Mouse (Mus musculus) thymus, postnatal 4 days (tissue): Measurements from ENCODE around the gene Col5a3.
A peak's percentile ranks its signal among the peaks of the same experiment; 100 is the strongest.

Source experiments
- DNase-seq: peaks from one replicate; pipeline ENCODE4 v3.0.0; 2021

Col5a3 gene

GRCm38 (mm10) chr9:20804266-20805158, 10.4 kb downstream of the Col5a3 start:
- peak; percentile 70 for DNase-seq

DNA sequence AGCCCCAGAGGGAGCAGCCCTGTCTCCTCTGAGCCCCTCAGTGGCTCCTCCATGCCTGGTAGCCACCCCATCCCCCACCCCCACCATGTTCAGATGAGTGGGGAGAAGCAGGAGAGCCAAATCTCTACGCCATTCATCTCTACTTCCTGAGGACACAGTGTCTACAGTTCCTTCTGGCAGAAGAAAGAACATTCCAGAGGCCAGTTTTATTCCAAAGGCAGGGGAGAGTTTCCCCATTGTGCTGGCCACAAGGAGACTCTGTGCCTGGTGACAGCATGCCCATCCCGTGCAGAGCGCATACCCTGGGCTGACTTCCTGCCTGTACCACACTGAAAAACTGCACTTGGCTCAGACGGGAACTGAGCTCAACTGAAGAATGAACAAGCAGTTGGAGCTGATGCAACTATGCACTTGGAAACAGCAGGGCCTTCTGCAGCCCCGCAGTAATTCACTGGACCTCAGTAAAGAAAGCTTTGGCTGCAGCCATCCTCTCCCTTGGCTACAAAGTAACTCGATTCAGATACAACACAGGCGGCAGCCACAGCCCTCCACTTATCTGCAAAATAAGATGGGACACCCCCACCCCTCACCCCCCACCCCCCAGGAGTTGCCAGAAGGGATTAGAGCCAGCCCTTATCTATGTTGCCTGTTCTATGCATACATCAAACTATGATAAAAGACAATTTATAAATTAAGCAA, 20.6 kb downstream of the Col5a3 start:
- no peak for DNase-seq

DNA sequence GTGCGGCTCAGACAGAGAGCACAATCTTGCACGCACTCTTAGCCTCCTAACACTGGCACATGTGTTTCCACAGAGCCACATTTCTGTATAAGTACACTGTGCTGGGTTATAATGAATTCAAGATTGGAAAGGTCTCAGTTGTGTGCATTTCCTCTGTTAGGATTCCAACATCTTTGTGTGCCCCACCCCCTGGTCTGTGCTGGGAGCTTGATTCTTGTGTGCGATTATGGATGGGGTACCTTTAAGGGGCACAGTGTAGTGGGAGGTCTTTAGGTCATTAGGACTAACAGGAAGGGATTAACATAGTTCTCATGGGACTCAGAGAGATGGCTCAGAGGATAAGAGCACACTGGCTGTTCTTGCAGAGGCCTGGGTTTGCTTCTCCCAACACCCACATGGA, 24.5 kb downstream of the Col5a3 start:
- DNase-seq = no peak

DNA sequence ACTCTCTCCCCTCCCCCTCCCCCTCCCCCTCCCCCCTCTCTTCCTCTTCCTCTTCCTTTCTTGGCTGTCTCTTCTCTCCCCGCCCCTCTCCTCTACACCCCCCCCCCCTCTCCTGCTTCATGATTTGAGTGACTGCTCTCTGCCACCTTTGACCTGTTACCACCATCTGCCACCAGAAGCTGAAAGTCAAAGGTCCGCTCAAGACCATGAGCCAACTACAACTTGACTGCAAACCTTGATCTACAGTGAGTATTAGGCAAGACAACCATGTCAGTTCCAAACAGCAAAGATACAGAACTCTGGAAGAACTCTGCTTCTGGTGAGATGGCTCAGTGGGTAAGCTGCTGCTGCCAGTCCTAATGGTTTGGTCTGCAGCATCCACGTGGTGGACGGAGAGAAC, 25.2 kb downstream of the Col5a3 start:
- no peak for DNase-seq

DNA sequence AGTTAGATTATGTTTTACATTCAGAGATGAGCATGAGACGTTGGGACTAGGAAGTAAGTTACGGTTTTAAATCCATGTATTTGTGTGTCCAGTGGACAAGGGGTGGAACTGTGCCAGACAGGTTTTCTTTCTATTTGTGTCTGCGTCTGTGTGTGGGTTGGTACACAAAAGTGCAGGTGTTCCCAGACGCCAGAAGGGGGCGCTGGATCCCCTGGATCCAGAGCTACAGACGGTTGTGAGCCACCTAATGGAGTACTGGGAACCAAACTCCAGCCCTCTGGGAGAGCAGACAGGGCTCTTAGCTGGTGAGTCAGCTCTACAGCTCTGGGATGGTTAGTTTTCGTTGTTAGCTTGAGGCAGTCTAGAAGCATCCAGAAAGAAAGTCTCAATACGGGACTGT, 26.9 kb downstream of the Col5a3 start:
- no peak for DNase-seq

- DNase-seq = no peak
Measured at GRCm38 (mm10) chr9:20785055-20785454, 29.8 kb downstream of the Col5a3 start.

- no peak for DNase-seq
Measured at GRCm38 (mm10) chr9:20781286-20781685, 33.6 kb downstream of the Col5a3 start.

DNA sequence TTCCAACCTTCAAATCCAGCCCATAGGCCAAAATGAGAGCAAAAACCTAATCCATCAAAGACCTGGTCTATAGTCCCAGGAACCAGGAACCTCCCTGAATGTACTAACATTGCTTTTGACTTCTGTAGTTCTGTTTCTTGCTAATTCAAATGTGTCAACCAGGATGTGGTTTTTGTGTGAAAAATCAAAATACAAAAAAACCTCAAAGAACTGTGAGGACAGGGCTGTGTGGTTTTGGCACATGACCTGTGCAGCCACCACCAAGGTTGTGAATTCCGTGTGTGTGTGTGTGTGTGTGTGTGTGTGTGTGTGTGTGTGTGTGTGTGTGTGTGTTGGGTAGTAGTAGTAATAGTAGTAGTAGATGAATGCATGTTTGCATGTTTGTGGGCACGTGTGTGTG, 49.6 kb downstream of the Col5a3 start:
- no peak for DNase-seq

GRCm38 (mm10) chr9:20763099-20763498, 51.8 kb downstream of the Col5a3 start:
- no peak for DNase-seq

GRCm38 (mm10) chr9:20762197-20762961, 52.5 kb downstream of the Col5a3 start:
- DNase-seq = no peak

DNA sequence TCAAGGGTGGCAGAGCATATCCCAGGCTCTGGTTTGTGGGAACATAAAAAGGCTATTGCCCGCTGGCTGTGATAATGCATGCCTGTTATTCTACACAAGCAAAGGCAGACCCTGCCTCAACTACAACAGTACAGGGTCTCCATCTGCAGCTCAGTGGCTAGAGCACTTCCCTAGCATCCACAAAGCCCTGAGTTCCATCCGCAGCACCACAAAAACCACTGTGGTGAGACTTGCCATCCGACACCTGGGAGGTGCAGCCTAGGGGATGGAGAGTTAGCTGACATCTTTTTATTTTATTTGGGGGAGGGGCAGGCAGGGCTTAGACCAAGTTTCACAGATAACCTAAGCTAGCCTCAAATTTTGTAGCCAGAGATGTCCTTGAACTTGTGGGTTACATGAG, 53.5 kb downstream of the Col5a3 start:
- no peak for DNase-seq

GRCm38 (mm10) chr9:20760813-20761212, 54.1 kb downstream of the Col5a3 start:
- DNase-seq = no peak

DNA sequence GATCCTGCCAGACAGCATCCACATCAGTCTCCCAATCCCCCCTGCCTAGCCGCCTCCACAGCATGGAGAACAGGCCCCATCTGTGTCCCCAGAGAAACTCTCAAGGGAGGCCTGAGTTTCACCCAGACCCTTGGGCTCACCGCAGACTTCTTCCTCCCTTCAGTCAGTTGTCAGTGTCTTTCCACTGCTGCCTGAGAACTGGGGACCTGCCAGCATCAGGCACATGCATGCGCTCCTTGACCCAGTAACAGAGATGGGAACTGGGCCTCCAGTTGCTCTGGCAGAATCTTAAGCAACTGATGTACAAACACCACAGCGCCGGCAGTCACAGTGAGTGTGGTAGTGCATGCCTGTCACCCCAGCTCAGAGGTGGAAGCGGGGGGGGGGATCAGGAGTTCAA, 56.0 kb downstream of the Col5a3 start:
- no peak for DNase-seq

DNA sequence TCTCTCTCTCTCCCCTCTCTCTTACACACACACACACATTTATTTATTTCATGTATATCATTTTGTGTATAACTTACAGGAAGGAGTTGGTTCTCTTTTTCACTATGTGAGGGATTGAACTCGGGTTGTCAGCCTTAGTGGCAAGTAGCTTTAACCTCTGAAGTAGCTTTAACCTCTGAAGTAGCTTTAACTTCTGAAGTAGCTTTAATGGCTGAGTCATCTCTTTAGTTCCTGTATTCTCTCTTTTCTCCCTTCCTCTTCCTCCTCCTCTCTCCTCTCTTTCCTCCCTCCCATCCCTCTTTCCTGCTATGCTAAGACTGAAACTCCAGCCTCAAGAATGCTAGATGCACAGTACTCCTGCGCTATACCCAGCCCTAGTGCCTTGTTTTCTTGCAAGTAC, 56.6 kb downstream of the Col5a3 start:
- DNase-seq = no peak

DNA sequence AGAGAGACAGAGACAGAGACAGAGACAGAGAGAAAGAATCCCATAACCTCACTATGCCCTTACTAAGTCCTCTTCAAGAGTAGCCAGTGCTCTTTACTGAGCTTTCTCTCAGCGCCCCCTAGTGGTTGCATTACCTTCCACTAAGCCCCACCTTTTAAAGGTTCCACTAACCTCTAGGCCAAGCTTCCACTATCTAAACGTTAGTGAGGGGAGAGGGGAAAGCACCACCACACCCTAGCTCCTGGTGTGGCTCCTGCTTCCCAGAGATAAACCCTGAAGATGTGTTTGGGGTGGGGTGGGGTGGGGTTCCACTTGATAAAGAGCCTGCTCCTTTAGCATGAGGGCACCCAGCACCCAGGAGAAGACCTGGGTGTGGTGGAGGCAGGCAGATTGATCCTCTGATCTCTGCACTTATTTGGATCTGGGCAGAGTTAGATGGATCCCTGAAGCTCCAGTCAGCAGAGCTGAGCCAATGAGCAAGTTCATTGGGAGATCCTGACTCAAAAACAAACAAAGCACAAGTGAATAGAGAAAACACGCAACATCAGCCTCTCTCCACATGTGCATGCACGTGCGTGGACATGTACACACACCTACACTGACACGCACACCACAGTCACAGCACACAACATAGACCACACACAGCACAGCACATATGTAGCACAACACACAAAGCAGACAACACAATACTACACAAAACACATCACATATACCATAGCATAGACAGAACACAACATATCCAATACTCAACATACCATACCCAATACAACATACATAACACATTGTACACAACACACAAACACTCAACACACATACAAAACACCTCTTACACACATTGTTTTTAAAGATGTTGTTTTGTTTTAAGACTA, 57.5 kb downstream of the Col5a3 start:
- peak; percentile 86 for DNase-seq

GRCm38 (mm10) chr9:20756081-20756700, 58.7 kb downstream of the Col5a3 start:
- DNase-seq = no peak

DNA sequence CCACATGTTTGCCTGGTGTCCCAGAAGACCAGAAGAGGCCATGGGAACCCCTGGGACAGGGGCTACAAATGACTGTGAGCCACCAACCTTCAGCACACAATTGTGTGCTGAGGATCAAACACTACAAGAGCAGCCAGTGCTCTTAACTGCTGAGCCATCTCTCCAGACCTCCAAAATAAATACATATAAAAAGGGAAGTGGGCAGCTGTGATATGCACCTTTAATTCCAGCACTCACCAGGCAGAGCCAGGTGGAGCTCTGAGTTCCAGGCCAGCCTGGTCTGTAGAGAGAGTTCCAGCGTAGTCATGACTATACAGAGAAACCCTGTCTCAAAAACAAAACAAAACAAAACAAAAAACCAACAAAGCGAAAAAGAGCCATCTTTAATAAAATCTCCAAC, 60.5 kb downstream of the Col5a3 start:
- no peak for DNase-seq

GRCm38 (mm10) chr9:20751477-20752029, 63.3 kb downstream of the Col5a3 start:
- DNase-seq = no peak

DNA sequence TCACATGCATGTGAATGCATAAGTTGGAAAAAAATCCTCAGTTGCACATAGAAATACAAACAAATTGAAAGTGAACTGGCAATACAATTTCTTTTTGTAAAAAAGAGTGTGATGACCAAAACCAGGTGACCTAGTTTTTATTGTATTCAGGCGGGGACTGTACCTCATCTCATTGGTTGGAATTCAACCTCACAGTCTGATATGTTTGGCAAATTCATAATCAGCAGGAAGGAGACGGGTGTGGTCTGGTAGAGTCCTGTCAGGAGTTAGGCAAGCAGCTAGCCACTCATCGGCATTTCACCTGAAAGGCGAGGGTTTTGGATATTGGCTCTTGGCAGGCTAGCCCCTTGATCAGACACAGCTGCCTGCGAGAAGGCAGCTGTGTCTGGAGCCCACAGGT, 65.7 kb downstream of the Col5a3 start:
- no peak for DNase-seq

GRCm38 (mm10) chr9:20748540-20748939, 66.3 kb downstream of the Col5a3 start:
- no peak for DNase-seq

GRCm38 (mm10) chr9:20747682-20748081, 67.2 kb downstream of the Col5a3 start:
- DNase-seq = no peak
